Mouse (Mus musculus) testis, adult 2 months (tissue): ENCODE data around the gene Npvf.

ENCODE experiments used
- CTCF ChIP-seq: fragments of 200-500 bp; IDR thresholded peaks from 2 replicates; pipeline ENCODE4 v1.5.1; 2012; ENCODE audit warnings: low read depth, mild to moderate bottlenecking, inconsistent platforms, low read length, moderate library complexity; ENCODE audit not compliant: control insufficient read depth, insufficient read depth, insufficient replicate concordance
- POLR2A ChIP-seq: fragments of 200-500 bp; IDR thresholded peaks from 2 replicates; pipeline ENCODE4 v1.6.1; 2012; ENCODE audit warnings: low read depth, mild to moderate bottlenecking, inconsistent platforms, low read length, moderate library complexity; ENCODE audit not compliant: control insufficient read depth

- no peak for TF ChIP-seq CTCF
- no peak for TF ChIP-seq POLR2A
Observed at GRCm38 (mm10) chr6:50646659-50647058, 7.6 kb downstream of the Npvf start.
